Mouse (Mus musculus) liver, embryonic 14.5 days (tissue): ENCODE measurements around the gene Slc38a8.

Experiments
- CTCF ChIP-seq: IDR thresholded peaks from 2 replicates; pipeline ENCODE4 v1.5.1; 2016; ENCODE audit warnings: antibody characterized with exemption, low read depth, control low read depth
- EP300 ChIP-seq: IDR thresholded peaks from 2 replicates; pipeline ENCODE4 v1.6.1; 2016; ENCODE audit warnings: antibody characterized with exemption, low read depth

- no peak for TF ChIP-seq CTCF
- TF ChIP-seq EP300, result no peak
Observed at GRCm38 (mm10) chr8:119439424-119439823, 62.1 kb downstream of the Slc38a8 start.
